Mouse (Mus musculus) CD4-positive, CD25-positive, alpha-beta regulatory T cell, adult 4 months (primary cell): ENCODE measurements around the gene Tpd52l2. TPM values are rescaled to one million over a fixed set of nuclear protein-coding genes. Genes with fewer than 3 reads are reported as not detected.
"Not testable (repeated sequence)": the region's sequence is repeated elsewhere in the genome, so short reads cannot be mapped to it uniquely, and the experiment has no call there.

ENCODE experiments used
- ATAC-seq: one replicate; pipeline ENCODE4 v1.8.0; 2017
- polyA plus RNA-seq, 2 experiments: library from polyadenylated mRNA; unstranded; fragments of 100-300 nt; shearing (Covaris generic); gene quantifications; one replicate each; pipeline ENCODE4 v1.2.1; 2017

Gene Tpd52l2
- polyA plus RNA-seq, 2 experiments from 2014 or later = 108 to 109 TPM

- ATAC-seq = no peak
These were observed 9.3 kb upstream of the Tpd52l2 start for GRCm38 (mm10) chr2:181487338-181488277.

GRCm38 (mm10) chr2:181491432-181492205 lies 5.3 kb upstream of the Tpd52l2 start:
- peak; percentile 33 for ATAC-seq

- no peak for ATAC-seq
These were observed 4.7 kb upstream of the Tpd52l2 start for GRCm38 (mm10) chr2:181492206-181492605.

- no peak for ATAC-seq
These were observed 3.6 kb upstream of the Tpd52l2 start, which contains the start of gene Abhd16b for GRCm38 (mm10) chr2:181493156-181493927. TSS of gene Abhd16b (plus strand) at chr2:181493206.

- no peak for ATAC-seq
These were observed 2.5 kb upstream of the Tpd52l2 start for GRCm38 (mm10) chr2:181494266-181494945.

GRCm38 (mm10) chr2:181495845-181496244 lies 1.1 kb upstream of the Tpd52l2 start:
- ATAC-seq = not testable (repeated sequence)

- ATAC-seq = peak; percentile 53
These were observed 661 bp upstream of the Tpd52l2 start for GRCm38 (mm10) chr2:181496281-181496680.

GRCm38 (mm10) chr2:181497548-181497875 lies 570 bp downstream of the Tpd52l2 start:
- peak; percentile 30 for ATAC-seq

GRCm38 (mm10) chr2:181498644-181499043 lies 1.7 kb downstream of the Tpd52l2 start:
- ATAC-seq = no peak

GRCm38 (mm10) chr2:181509191-181509590 lies 12.2 kb downstream of the Tpd52l2 start:
- ATAC-seq = no peak

GRCm38 (mm10) chr2:181511231-181511630 lies 14.3 kb downstream of the Tpd52l2 start:
- ATAC-seq = no peak

GRCm38 (mm10) chr2:181519201-181519600 lies 22.3 kb downstream of the Tpd52l2 start:
- no peak for ATAC-seq

- peak; percentile 93 for ATAC-seq
These were observed 23.4 kb downstream of the Tpd52l2 start, which contains the start of gene Dnajc5 for GRCm38 (mm10) chr2:181520118-181520935. TSS of gene Dnajc5 (plus strand) at chr2:181520485.

GRCm38 (mm10) chr2:181520936-181521227 lies 23.9 kb downstream of the Tpd52l2 start:
- ATAC-seq = no peak

- no peak for ATAC-seq
These were observed 24.5 kb downstream of the Tpd52l2 start for GRCm38 (mm10) chr2:181521491-181521890.

GRCm38 (mm10) chr2:181522811-181523210 lies 25.9 kb downstream of the Tpd52l2 start:
- ATAC-seq = no peak

- no peak for ATAC-seq
These were observed 28.6 kb downstream of the Tpd52l2 start for GRCm38 (mm10) chr2:181525526-181525925.

GRCm38 (mm10) chr2:181529076-181529475 lies 32.1 kb downstream of the Tpd52l2 start:
- ATAC-seq = no peak

- ATAC-seq = no peak
These were observed 35.6 kb downstream of the Tpd52l2 start for GRCm38 (mm10) chr2:181532589-181532988.

GRCm38 (mm10) chr2:181536410-181536809 lies 39.5 kb downstream of the Tpd52l2 start:
- ATAC-seq = no peak

- ATAC-seq = no peak
These were observed 40.6 kb downstream of the Tpd52l2 start for GRCm38 (mm10) chr2:181537444-181538047.
